ENCODE assay signal across 7 mouse cellular contexts in the genomic region with DNA sequence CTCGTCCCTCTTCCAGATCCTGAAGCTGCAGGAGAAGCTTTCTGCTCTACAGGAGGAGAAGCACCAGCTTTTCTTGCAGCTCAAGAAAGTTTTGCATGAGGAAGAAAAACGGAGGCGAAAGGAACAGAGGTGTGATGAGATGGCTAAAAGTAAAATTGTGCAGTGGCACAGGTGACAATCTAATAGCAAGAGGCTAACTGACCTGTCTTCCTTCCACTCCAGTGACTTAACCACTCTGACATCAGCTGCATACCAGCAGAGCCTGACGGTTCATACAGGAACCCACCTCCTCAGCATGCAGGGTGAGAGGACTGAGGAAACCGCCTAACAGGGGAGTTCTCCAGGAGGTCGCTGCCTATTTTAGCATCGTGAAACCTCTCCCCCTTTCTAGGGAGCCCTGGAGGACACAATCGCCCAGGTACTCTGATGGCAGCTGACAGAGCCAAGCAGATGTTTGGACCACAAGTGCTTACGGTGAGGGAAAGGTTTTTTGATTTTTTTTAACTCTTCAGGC. TPM values are rescaled to one million over a fixed set of nuclear protein-coding genes. Genes with fewer than 3 reads are reported as not detected.
DNase-seq lines count a peak whose midpoint lies in the region; ATAC-seq lines count a peak whose summit lies in the region.

No protein-coding gene starts in this region.

- peaks cover 68% of the 10 kb centered on the region for H3K4me1 ChIP-seq in megakaryocyte, embryonic 14.5 days
- H3K4me1 ChIP-seq in forebrain, embryonic 12.5 days = peaks cover 46% of the 10 kb centered on the region
- H3K4me1 ChIP-seq in limb, embryonic 15.5 days = peaks cover 42% of the 10 kb centered on the region
- peaks cover 30% of the 10 kb centered on the region for H3K4me1 ChIP-seq in stomach, embryonic 15.5 days

- no peak overlapping the region for H3K27ac ChIP-seq in forebrain, embryonic 12.5 days
- no peak overlapping the region for H3K27ac ChIP-seq in limb, embryonic 15.5 days
- no peak overlapping the region for H3K27ac ChIP-seq in stomach, embryonic 15.5 days

- H3K36me3 ChIP-seq in megakaryocyte, embryonic 14.5 days (replicated peaks; ENCODE audit: low read length) = peaks cover 82% of the 10 kb centered on the region
- H3K36me3 ChIP-seq in forebrain, embryonic 12.5 days (replicated peaks) = peaks cover 83% of the 10 kb centered on the region
- peaks cover 77% of the 10 kb centered on the region for H3K36me3 ChIP-seq in limb, embryonic 15.5 days
- peaks cover 60% of the 10 kb centered on the region for H3K36me3 ChIP-seq in stomach, embryonic 15.5 days

- no peaks in the 10 kb centered on the region for H3K9me3 ChIP-seq in megakaryocyte, embryonic 14.5 days
- no peaks in the 10 kb centered on the region for H3K9me3 ChIP-seq in forebrain, embryonic 12.5 days
- no peaks in the 10 kb centered on the region for H3K9me3 ChIP-seq in limb, embryonic 15.5 days
- H3K9me3 ChIP-seq in stomach, embryonic 15.5 days = no peaks in the 10 kb centered on the region

- DNase-seq in frontal cortex, postnatal 14 days (ENCODE audit: low spot score in 2 of 2) = no peak
- no peak for DNase-seq in right cerebral cortex, postnatal 4 days

- H3K9ac ChIP-seq in forebrain, embryonic 12.5 days = peak overlapping the region; percentile 90
- H3K9ac ChIP-seq in limb, embryonic 15.5 days = peak overlapping the region; percentile 71; the same call in 1 of the 2 replicates
- H3K9ac ChIP-seq in stomach, embryonic 15.5 days = peak overlapping the region; percentile 82; the same call in 1 of the 2 replicates

- H3K27me3 ChIP-seq in megakaryocyte, embryonic 14.5 days (replicated peaks) = no peaks in the 10 kb centered on the region
- no peaks in the 10 kb centered on the region for H3K27me3 ChIP-seq in forebrain, embryonic 12.5 days
- H3K27me3 ChIP-seq in limb, embryonic 15.5 days = no peaks in the 10 kb centered on the region
- no peaks in the 10 kb centered on the region for H3K27me3 ChIP-seq in stomach, embryonic 15.5 days (replicated peaks)

- no peak for ATAC-seq in megakaryocyte, adult 5-6 weeks (ENCODE audit: poor library complexity, severe bottlenecking)
- no peak for ATAC-seq in forebrain, embryonic 12.5 days (ENCODE audit: low FRiP score)
- no peak for ATAC-seq in limb, embryonic 15.5 days (ENCODE audit: insufficient number of reproducible peaks, low FRiP score, low TSS enrichment, low read depth)
- no peak for ATAC-seq in stomach, embryonic 15.5 days (ENCODE audit: insufficient read depth, low FRiP score, low read depth)

- H3K4me2 ChIP-seq in forebrain, embryonic 12.5 days = peak overlapping the region; percentile 100
- H3K4me2 ChIP-seq in limb, embryonic 15.5 days = peak overlapping the region; percentile 82
- H3K4me2 ChIP-seq in stomach, embryonic 15.5 days = peak overlapping the region; percentile 79

- H3K4me3 ChIP-seq in megakaryocyte, embryonic 14.5 days (replicated peaks) = peak overlapping the region; percentile 98
- peak overlapping the region; percentile 89 for H3K4me3 ChIP-seq in forebrain, embryonic 12.5 days (replicated peaks)
- H3K4me3 ChIP-seq in limb, embryonic 15.5 days = peak overlapping the region; percentile 70
- H3K4me3 ChIP-seq in stomach, embryonic 15.5 days (replicated peaks) = peak overlapping the region; percentile 69

- WGBS in forebrain, embryonic 12.5 days = 42% methylated on average over 9 of the region's 9 CpGs
- 32% methylated on average over 9 of the region's 9 CpGs for WGBS in limb, embryonic 15.5 days
- WGBS in stomach, embryonic 15.5 days = 31% methylated on average over 9 of the region's 9 CpGs

RNA-seq across cellular contexts. Expression of a gene that starts 1.3 kb away (rescaled TPM):
- polyA plus RNA-seq in megakaryocyte, embryonic 14.5 days (2012; ENCODE audit: insufficient read depth, low replicate concordance) = 116 and 124 TPM in 2 replicates
- total RNA-seq in megakaryocyte, adult 5-6 weeks (2015) = 140 and 156 TPM in 2 replicates
- total RNA-seq in megakaryocyte, adult 5-6 weeks (2017) = 56.4 and 64.9 TPM in 2 replicates
- polyA plus RNA-seq in forebrain, embryonic 12.5 days (2016; fragmentation: Nextera tagmentation; extraction: Ambion mirVana) = 95.8 and 99.1 TPM in 2 replicates
- polyA plus RNA-seq in limb, embryonic 15.5 days (2015; fragmentation: Nextera tagmentation; extraction: Ambion mirVana) = 71.5 and 77.1 TPM in 2 replicates
- 66.2 and 69.1 TPM in 2 replicates for polyA plus RNA-seq in stomach, embryonic 15.5 days (2015; fragmentation: Nextera tagmentation; extraction: Ambion mirVana)

RNA-seq across cellular contexts. Expression of a gene that starts 6.8 kb away (rescaled TPM):
- polyA plus RNA-seq in megakaryocyte, embryonic 14.5 days (2012; ENCODE audit: insufficient read depth, low replicate concordance) = 2,079 and 2,119 TPM in 2 replicates
- total RNA-seq in megakaryocyte, adult 5-6 weeks (2015) = 575 and 614 TPM in 2 replicates
- 561 and 596 TPM in 2 replicates for total RNA-seq in megakaryocyte, adult 5-6 weeks (2017)
- polyA plus RNA-seq in forebrain, embryonic 12.5 days (2016; fragmentation: Nextera tagmentation; extraction: Ambion mirVana) = 1,678 TPM in 2 replicates
- polyA plus RNA-seq in limb, embryonic 15.5 days (2015; fragmentation: Nextera tagmentation; extraction: Ambion mirVana) = 1,601 and 1,681 TPM in 2 replicates
- 1,591 and 1,597 TPM in 2 replicates for polyA plus RNA-seq in stomach, embryonic 15.5 days (2015; fragmentation: Nextera tagmentation; extraction: Ambion mirVana)

RNA-seq across cellular contexts. Expression of a gene that starts 14.1 kb away (rescaled TPM):
- 17.6 and 26.8 TPM in 2 replicates for polyA plus RNA-seq in megakaryocyte, embryonic 14.5 days (2012; ENCODE audit: insufficient read depth, low replicate concordance)
- 7.1 and 9.9 TPM in 2 replicates for total RNA-seq in megakaryocyte, adult 5-6 weeks (2015)
- 11.9 and 18.9 TPM in 2 replicates for total RNA-seq in megakaryocyte, adult 5-6 weeks (2017)
- polyA plus RNA-seq in forebrain, embryonic 12.5 days (2016; fragmentation: Nextera tagmentation; extraction: Ambion mirVana) = 18.9 and 19.3 TPM in 2 replicates
- 7.1 and 7.3 TPM in 2 replicates for polyA plus RNA-seq in limb, embryonic 15.5 days (2015; fragmentation: Nextera tagmentation; extraction: Ambion mirVana)
- polyA plus RNA-seq in stomach, embryonic 15.5 days (2015; fragmentation: Nextera tagmentation; extraction: Ambion mirVana) = 7.2 and 8.0 TPM in 2 replicates

RNA-seq across cellular contexts. Expression of a gene that starts 14.2 kb away (rescaled TPM):
- 0.25 TPM in 1 of 2 replicates, not detected in the other for polyA plus RNA-seq in megakaryocyte, embryonic 14.5 days (2012; ENCODE audit: insufficient read depth, low replicate concordance)
- 1.6 and 2.6 TPM in 2 replicates for total RNA-seq in megakaryocyte, adult 5-6 weeks (2015)
- total RNA-seq in megakaryocyte, adult 5-6 weeks (2017) = 1.5 and 1.8 TPM in 2 replicates
- 22.4 TPM in 2 replicates for polyA plus RNA-seq in forebrain, embryonic 12.5 days (2016; fragmentation: Nextera tagmentation; extraction: Ambion mirVana)
- polyA plus RNA-seq in limb, embryonic 15.5 days (2015; fragmentation: Nextera tagmentation; extraction: Ambion mirVana) = 7.6 and 8.4 TPM in 2 replicates
- 7.5 and 10.4 TPM in 2 replicates for polyA plus RNA-seq in stomach, embryonic 15.5 days (2015; fragmentation: Nextera tagmentation; extraction: Ambion mirVana)

RNA-seq across cellular contexts. Expression of a gene that starts 19.6 kb away (rescaled TPM):
- 47.6 and 58.4 TPM in 2 replicates for polyA plus RNA-seq in megakaryocyte, embryonic 14.5 days (2012; ENCODE audit: insufficient read depth, low replicate concordance)
- total RNA-seq in megakaryocyte, adult 5-6 weeks (2015) = 19.3 and 19.7 TPM in 2 replicates
- total RNA-seq in megakaryocyte, adult 5-6 weeks (2017) = 44.4 and 53.5 TPM in 2 replicates
- polyA plus RNA-seq in forebrain, embryonic 12.5 days (2016; fragmentation: Nextera tagmentation; extraction: Ambion mirVana) = 0.47 and 0.83 TPM in 2 replicates
- 2.7 and 3.1 TPM in 2 replicates for polyA plus RNA-seq in limb, embryonic 15.5 days (2015; fragmentation: Nextera tagmentation; extraction: Ambion mirVana)
- polyA plus RNA-seq in stomach, embryonic 15.5 days (2015; fragmentation: Nextera tagmentation; extraction: Ambion mirVana) = 5.0 and 6.1 TPM in 2 replicates
